Mouse (Mus musculus): Measurements from ENCODE around the gene Enpp1. TPM values are rescaled to one million over a fixed set of nuclear protein-coding genes. Genes with fewer than 3 reads are reported as not detected.

Enpp1 gene
- total RNA-seq, 2 experiments from 2014 or later = 5.3 to 7.0 TPM

- DNase-seq = peak; percentile 27
These were observed 115.7 kb downstream of the Enpp1 start for GRCm38 (mm10) chr10:24596003-24596868.

- DNase-seq = peak; percentile 74
These were observed 116.5 kb downstream of the Enpp1 start, which contains the start of gene Ccn2 for GRCm38 (mm10) chr10:24595250-24596002. Gene Ccn2 (plus strand): TSS chr10:24595442.

- DNase-seq = no peak
These were observed 118.4 kb downstream of the Enpp1 start for GRCm38 (mm10) chr10:24593556-24593955.

GRCm38 (mm10) chr10:24592969-24593368 lies 119.0 kb downstream of the Enpp1 start:
- no peak for DNase-seq

GRCm38 (mm10) chr10:24592318-24592717 lies 119.6 kb downstream of the Enpp1 start:
- no peak for DNase-seq

GRCm38 (mm10) chr10:24591741-24592140 lies 120.2 kb downstream of the Enpp1 start:
- no peak for DNase-seq

GRCm38 (mm10) chr10:24591136-24591535 lies 120.8 kb downstream of the Enpp1 start:
- DNase-seq = peak; percentile 90

- DNase-seq = no peak
These were observed 121.4 kb downstream of the Enpp1 start for GRCm38 (mm10) chr10:24590546-24590945.

GRCm38 (mm10) chr10:24589238-24589637 lies 122.7 kb downstream of the Enpp1 start:
- DNase-seq = no peak

GRCm38 (mm10) chr10:24588824-24589223 lies 123.1 kb downstream of the Enpp1 start:
- no peak for DNase-seq

Other genes starting within 250 kb of the Enpp1 start
- 10 to 100 TPM; 20.5 to 47.0 TPM for gene Ccn2, start 116.7 kb downstream of the Enpp1 start, total RNA-seq (2021)
- 10 to 100 TPM in 1 of 2 experiments, 1 to 10 TPM in 1; 9.5 to 12.0 TPM for gene Enpp3, start 130.7 kb upstream of the Enpp1 start, total RNA-seq (2021)
- 10 to 100 TPM; 19.0 to 31.2 TPM for gene Med23, start 157.8 kb upstream of the Enpp1 start, total RNA-seq (2021)
- 100 to 1,000 TPM in 1 of 2 experiments, 10 to 100 TPM in 1; 21.3 to 126 TPM for gene Arg1, start 215.3 kb upstream of the Enpp1 start, total RNA-seq (2021)

Data from adrenal gland, postnatal 10 days (tissue).